Mouse (Mus musculus) heart, embryonic 16.5 days (tissue): ENCODE results near the gene Tut4. TPM values are rescaled to one million over a fixed set of nuclear protein-coding genes. Genes with fewer than 3 reads are reported as not detected.
A peak's percentile ranks its signal among the peaks of the same experiment; 100 is the strongest.

ENCODE experiments used
- ATAC-seq: fragments of 200-750 bp; cut with Nextera tagmentation; replicated peaks from 2 replicates; pipeline ENCODE4 v1.8.0; 2017; ENCODE audit warnings: moderate number of reproducible peaks; ENCODE audit not compliant: insufficient read depth, low FRiP score; ENCODE audit errors: extremely low read depth
- H3K27ac ChIP-seq: fragments of 300-500 bp; sonication (generic); 2 replicates; pipeline ENCODE4 v1.5.1; 2014; ENCODE audit warnings: mild to moderate bottlenecking, low read length, control low read depth, moderate library complexity
- H3K27me3 ChIP-seq: fragments of 300-500 bp; sonication (generic); 2 replicates; pipeline ENCODE4 v1.6.1; 2014; ENCODE audit warnings: low read length, mixed read lengths; ENCODE audit not compliant: control insufficient read depth, insufficient read depth
- H3K36me3 ChIP-seq: fragments of 300-500 bp; sonication (generic); 2 replicates; pipeline ENCODE4 v1.6.1; 2014; ENCODE audit not compliant: control insufficient read depth, insufficient read depth
- H3K4me1 ChIP-seq: fragments of 300-500 bp; sonication (generic); 2 replicates; pipeline ENCODE4 v1.6.1; 2014; ENCODE audit warnings: low read length, mixed read lengths; ENCODE audit not compliant: control insufficient read depth, insufficient read depth
- H3K4me2 ChIP-seq: fragments of 300-500 bp; sonication (generic); 2 replicates; pipeline ENCODE4 v1.6.1; 2014; ENCODE audit warnings: low read depth, mild to moderate bottlenecking, control low read depth, low read length
- H3K4me3 ChIP-seq: fragments of 300-500 bp; sonication (generic); 2 replicates; pipeline ENCODE4 v1.5.1; 2014; ENCODE audit warnings: mild to moderate bottlenecking, control low read depth, low read length
- H3K9ac ChIP-seq: fragments of 300-500 bp; sonication (generic); 2 replicates; pipeline ENCODE4 v1.6.1; 2014; ENCODE audit warnings: low read length, control low read depth
- H3K9me3 ChIP-seq: fragments of 300-500 bp; sonication (generic); replicated peaks from 2 replicates; pipeline ENCODE4 v1.6.1; 2016; ENCODE audit warnings: low read length; ENCODE audit not compliant: control insufficient read depth
- WGBS: fragments of 180-500 bp; shearing (Covaris S2); extraction: QIAGEN DNeasy Blood & Tissue Kit; methylation state at CpG from one replicate; pipeline ENCODE4 v1.1.7; 2014; 5-methylcytosine and 5-hydroxymethylcytosine counted together
- polyA plus RNA-seq: library from polyadenylated mRNA; unstranded; fragments of >200 nt; fragmentation: Nextera tagmentation; extraction: Ambion mirVana; gene quantifications from 2 replicates; pipeline ENCODE4 v1.2.1, GENCODE M21; 2015

The Tut4 gene
- polyA plus RNA-seq, 1 experiment from 2014 or later = 42.3 TPM

DNA sequence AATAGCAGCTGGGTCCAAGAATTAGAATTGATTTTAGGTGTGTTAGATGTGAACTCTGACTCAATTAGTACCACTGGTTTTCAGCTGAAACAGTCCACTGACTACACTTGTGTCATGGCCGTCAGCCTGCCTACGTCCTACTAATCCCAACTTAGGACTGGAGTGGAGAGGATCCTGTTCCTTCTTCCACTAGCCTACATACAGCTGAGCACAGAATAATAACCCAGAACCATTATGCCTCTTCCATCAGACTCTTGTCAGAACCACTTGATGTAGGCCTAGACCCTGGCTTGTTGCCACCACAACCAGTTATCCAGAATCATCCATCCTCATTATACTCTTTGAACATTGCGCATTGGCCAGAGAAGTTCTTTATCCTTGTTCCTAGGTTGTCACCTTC is 24.4 kb upstream of the Tut4 start:
- Histone ChIP-seq H3K4me3 (no peak overlapping the region), H3K27me3 (no peaks in the 10 kb centered on the region), H3K9me3 (no peaks in the 10 kb centered on the region), H3K4me1 (peaks cover 10% of the 10 kb centered on the region), H3K4me2 (no peak overlapping the region), H3K36me3 (no peaks in the 10 kb centered on the region), H3K27ac (no peak overlapping the region), H3K9ac (no peak overlapping the region)
- 96% methylated on average over 3 of the region's 3 CpGs for WGBS
- ATAC-seq = no peak

GRCm38 (mm10) chr4:108435646-108436045 is 23.6 kb upstream of the Tut4 start:
- Histone ChIP-seq H3K36me3 (no peaks in the 10 kb centered on the region), H3K9me3 (no peaks in the 10 kb centered on the region), H3K27me3 (no peaks in the 10 kb centered on the region), H3K4me1 (peaks cover 10% of the 10 kb centered on the region), H3K27ac (no peak overlapping the region), H3K9ac (no peak overlapping the region), H3K4me3 (no peak overlapping the region), H3K4me2 (no peak overlapping the region)
- WGBS = 69% methylated on average over 3 of the region's 3 CpGs
- ATAC-seq = no peak

GRCm38 (mm10) chr4:108436225-108436624 is 23.0 kb upstream of the Tut4 start:
- 85% methylated on average over 1 of the region's 1 CpGs for WGBS
- Histone ChIP-seq H3K4me1 (peaks cover 10% of the 10 kb centered on the region), H3K27me3 (no peaks in the 10 kb centered on the region), H3K36me3 (no peaks in the 10 kb centered on the region), H3K4me3 (no peak overlapping the region), H3K9ac (no peak overlapping the region), H3K27ac (no peak overlapping the region), H3K4me2 (no peak overlapping the region), H3K9me3 (no peaks in the 10 kb centered on the region)
- no peak for ATAC-seq

DNA sequence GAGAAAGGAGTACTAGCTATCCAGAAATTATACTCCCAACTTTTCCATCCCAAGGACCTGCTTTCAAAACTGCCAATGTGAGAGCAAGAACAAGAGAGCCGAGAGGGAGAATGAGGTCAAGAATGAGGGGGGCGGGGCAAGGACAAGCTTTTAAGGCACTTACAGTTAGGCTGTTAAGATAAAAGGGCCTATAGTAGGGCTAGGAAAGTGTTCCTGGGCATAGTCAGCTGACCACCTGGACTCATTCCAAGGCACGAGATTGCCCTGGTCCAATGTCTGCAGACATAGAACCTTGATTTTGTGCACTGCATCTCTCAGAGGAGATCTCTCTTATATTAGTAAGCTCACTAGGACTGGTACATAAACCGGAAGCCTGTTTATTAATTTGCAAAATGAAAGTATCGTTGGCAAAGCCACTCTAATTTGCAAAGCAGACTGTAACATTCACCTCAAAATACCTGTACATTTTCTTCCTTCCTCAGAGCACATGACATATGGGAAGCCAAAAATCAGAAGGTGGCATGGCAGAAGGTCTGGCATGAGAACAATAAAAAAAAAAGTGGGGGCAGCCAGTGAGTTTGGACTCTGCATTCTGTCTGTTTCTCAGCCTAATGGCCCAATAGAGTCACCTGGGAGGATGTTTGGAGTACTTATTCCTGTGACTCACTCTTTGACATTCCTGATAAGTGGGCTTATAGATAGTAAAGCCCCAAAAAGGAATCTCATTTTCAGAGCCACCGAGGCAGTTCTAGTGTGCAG is 21.0 kb upstream of the Tut4 start:
- H3K27ac ChIP-seq = peak overlapping the region; percentile 21; the same call in 1 of the 2 replicates
- no peaks in the 10 kb centered on the region for H3K9me3 ChIP-seq
- peak overlapping the region; percentile 25; the same call in 1 of the 2 replicates for H3K4me2 ChIP-seq
- no peaks in the 10 kb centered on the region for H3K27me3 ChIP-seq
- peaks cover 10% of the 10 kb centered on the region for H3K4me1 ChIP-seq
- H3K36me3 ChIP-seq = no peaks in the 10 kb centered on the region
- no peak overlapping the region for H3K9ac ChIP-seq
- H3K4me3 ChIP-seq = no peak overlapping the region
- ATAC-seq = no peak
- WGBS = 46% methylated on average over 6 of the region's 6 CpGs

- Histone ChIP-seq H3K4me3 (no peak overlapping the region), H3K9ac (no peak overlapping the region), H3K27me3 (no peaks in the 10 kb centered on the region), H3K4me1 (no peaks in the 10 kb centered on the region), H3K4me2 (no peak overlapping the region), H3K36me3 (no peaks in the 10 kb centered on the region), H3K9me3 (no peaks in the 10 kb centered on the region), H3K27ac (no peak overlapping the region)
- ATAC-seq = no peak
- 30% methylated on average over 7 of the region's 7 CpGs for WGBS
Observed at GRCm38 (mm10) chr4:108448091-108448490, 11.1 kb upstream of the Tut4 start.

DNA sequence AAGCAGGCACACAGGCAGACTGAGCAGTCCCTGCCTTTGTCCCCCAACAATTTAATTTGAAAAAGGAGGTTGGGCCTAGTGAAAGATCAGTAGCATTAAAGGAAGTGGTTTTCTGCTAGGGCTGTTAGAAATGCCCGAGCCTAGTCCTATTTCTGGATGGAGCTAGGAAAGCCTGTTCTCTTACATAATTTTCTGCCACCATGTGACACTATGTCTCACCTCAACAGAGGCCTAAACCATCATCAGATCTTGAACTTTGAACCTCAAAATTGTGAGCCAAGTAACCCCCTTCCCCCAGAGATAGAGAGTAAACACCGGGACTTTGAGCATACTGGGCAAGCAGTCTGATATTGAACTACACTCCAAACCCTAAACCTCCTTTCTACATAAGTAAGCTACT is 3.2 kb upstream of the Tut4 start:
- 63% methylated on average over 2 of the region's 2 CpGs for WGBS
- Histone ChIP-seq H3K9me3 (no peaks in the 10 kb centered on the region), H3K4me3 (no peak overlapping the region), H3K4me1 (peaks cover 11% of the 10 kb centered on the region), H3K36me3 (no peaks in the 10 kb centered on the region), H3K9ac (no peak overlapping the region), H3K4me2 (no peak overlapping the region), H3K27ac (no peak overlapping the region), H3K27me3 (no peaks in the 10 kb centered on the region)
- no peak for ATAC-seq

- Histone ChIP-seq H3K9ac (peak overlapping the region; percentile 97), H3K27me3 (no peaks in the 10 kb centered on the region), H3K4me3 (peak overlapping the region; percentile 97), H3K4me1 (peaks cover 15% of the 10 kb centered on the region), H3K4me2 (peak overlapping the region; percentile 78), H3K27ac (peak overlapping the region; percentile 97), H3K36me3 (peaks cover 4% of the 10 kb centered on the region; the same call in 1 of the 2 replicates), H3K9me3 (no peaks in the 10 kb centered on the region)
- no peak for ATAC-seq
- 30% methylated on average over 5 of the region's 5 CpGs for WGBS
Observed at GRCm38 (mm10) chr4:108458201-108458741, 955 bp upstream of the Tut4 start.

GRCm38 (mm10) chr4:108460156-108460923 is 1.1 kb downstream of the Tut4 start:
- peaks cover 15% of the 10 kb centered on the region for H3K4me1 ChIP-seq
- H3K9me3 ChIP-seq = no peaks in the 10 kb centered on the region
- peak overlapping the region; percentile 97 for H3K27ac ChIP-seq
- H3K36me3 ChIP-seq = peaks cover 4% of the 10 kb centered on the region; the same call in 1 of the 2 replicates
- peak; percentile 57 for ATAC-seq
- H3K4me3 ChIP-seq = peak overlapping the region; percentile 97
- under 1% methylated on average over 59 of the region's 59 CpGs for WGBS
- H3K27me3 ChIP-seq = no peaks in the 10 kb centered on the region
- H3K9ac ChIP-seq = peak overlapping the region; percentile 97
- peak overlapping the region; percentile 78 for H3K4me2 ChIP-seq
